Mouse (Mus musculus): ENCODE data around the gene Vmn1r209. TPM values are rescaled to one million over a fixed set of nuclear protein-coding genes. Genes with fewer than 3 reads are reported as not detected.
"Not testable (repeated sequence)": the region's sequence is repeated elsewhere in the genome, so short reads cannot be mapped to it uniquely, and the experiment has no call there.

The Vmn1r209 gene
- polyA plus RNA-seq (2017; shearing (Covaris generic)), result not detected

DNA sequence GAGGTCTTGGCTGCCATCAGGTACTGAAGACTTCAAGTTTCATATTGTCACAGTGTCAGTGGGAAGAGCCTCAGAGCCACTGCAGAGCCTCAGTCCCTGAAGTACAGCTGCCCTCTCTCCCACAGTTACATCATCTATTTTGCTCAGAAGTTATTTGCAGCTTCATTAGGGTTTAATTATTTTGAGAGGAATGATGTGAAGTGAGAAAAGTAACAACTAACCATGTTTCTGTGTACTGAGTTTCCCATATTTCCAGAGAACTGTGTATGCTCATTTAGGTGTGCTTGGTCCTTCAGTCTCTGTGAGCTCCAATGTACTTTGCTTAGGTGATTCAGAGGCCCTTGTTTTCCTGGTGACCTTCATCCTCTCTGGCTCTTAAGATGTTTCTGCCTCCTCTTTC, at the start of gene Vmn1r209:
TSS of gene Vmn1r209 (minus strand) at position 101 of the 400 bp plus-strand sequence.
- not testable (repeated sequence) for ATAC-seq

DNA sequence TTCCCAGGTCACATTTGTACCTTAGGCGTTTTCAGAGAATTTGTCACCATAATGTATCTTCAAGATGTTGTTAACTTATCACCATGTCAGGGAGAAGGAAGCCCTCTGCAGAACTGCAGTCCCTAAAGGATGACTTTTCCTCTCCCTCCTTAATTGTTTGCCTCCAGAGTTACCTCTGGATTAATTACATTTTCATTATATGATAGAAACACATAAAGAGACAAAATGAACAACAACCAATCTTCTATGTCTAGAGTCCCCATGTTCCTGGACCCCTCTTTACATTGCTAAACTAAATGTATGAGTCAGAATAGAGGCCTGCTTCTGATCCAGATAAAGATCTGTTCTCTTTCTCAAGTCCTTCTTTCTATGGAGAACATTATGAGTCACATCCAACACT, 48.0 kb upstream of the Vmn1r209 start, which contains the start of gene Vmn1r211:
TSS of gene Vmn1r211 (minus strand) at position 101 of the 400 bp plus-strand sequence.
- no peak for ATAC-seq

DNA sequence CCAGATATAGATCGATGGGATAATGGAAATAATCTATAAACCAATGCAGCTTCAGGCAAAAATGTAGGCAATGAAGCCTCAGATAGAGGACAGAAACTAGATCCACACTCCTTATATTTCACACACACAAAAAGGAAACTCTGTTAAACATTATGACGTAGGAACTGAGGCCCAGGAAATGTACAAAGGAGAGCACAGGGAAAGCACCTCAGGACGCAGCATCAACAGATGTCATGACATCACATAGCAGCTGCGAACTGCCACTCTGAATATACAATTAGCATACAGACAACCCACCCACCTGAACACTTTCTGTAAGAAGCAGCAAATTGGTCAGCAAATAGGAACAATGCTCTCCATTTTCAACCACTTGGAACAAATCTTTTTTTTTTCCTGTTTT, 45.3 kb upstream of the Vmn1r209 start:
- no peak for ATAC-seq

DNA sequence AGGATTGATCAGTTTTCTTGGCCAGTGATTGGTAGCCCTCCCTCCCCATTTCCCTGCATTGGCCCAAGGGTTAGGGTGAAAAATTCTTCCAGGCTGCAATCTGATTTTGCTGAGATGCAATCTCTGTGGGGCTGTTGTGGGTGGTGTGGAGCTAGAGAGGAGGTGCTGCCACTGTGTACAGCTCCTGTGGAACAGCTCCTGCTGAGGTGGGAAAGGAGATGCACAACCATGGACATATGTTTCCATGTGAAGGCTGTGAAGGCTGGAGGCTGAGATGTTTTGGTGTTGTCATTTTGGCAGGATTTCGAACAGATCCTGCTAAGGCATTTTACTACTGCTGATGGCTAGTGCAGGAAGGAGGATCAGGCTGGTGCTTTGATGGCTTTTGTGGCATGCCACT, 37.3 kb upstream of the Vmn1r209 start:
- no peak for ATAC-seq

DNA sequence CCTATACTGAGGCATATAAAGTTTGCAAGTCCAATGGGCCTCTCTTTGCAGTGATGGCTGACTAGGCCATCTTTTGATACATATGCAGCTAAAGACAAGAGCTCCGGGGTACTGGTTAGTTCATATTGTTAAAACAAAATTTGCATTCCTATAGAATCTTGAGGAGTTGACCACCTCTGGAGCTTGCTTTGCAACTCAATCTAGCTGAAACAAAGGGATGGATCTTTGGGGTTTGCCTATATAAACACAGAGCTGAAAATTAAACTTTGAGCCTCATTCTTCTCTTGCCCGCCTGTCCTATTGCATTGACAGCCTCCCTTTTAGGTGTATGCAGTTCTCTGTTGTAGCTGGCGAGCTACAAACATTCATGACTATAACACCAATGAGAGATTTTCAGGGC, 34.8 kb upstream of the Vmn1r209 start:
- not testable (repeated sequence) for ATAC-seq

DNA sequence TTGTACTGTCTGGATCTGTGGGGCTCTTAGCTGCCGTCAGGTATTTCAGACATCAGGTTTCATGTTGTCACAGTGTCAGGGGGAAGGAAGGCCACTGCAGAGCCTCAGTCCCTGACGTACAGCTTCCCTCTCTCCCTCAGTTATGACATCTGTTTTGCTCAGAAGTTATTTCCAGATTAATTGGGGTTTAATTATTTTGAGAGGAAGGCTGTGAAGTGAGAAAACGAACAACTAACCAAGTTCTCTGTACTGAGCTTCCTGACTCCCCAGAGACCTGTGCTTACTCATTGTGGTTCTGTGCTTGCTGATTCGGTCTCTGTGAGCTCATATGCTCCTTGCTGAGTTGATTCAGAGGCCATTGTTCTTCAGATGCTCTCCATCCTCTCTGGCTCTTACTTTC, 21.8 kb upstream of the Vmn1r209 start, which contains the start of gene Vmn1r210:
TSS of gene Vmn1r210 (minus strand) at position 101 of the 400 bp plus-strand sequence.
- no peak for ATAC-seq

DNA sequence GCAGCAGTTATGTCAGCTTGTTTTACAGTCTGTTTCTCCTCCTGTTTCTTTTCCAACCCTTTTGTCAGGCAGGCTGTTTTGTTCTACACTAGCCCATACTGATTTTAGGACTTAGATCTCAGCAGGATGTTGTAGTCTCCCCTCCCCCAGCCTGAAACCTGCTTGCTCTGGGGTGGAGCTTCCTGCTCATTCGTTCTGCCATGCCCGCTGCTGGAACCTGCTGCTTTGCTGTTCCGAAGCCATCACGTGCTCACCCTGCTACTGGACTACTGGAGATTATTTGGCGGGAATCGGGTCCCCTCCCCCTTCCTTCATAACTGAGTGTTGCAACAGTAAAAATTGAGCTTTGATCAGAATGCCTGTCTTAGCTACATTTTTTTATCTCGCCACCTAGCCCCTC, 19.9 kb upstream of the Vmn1r209 start:
- ATAC-seq, result not testable (repeated sequence)

DNA sequence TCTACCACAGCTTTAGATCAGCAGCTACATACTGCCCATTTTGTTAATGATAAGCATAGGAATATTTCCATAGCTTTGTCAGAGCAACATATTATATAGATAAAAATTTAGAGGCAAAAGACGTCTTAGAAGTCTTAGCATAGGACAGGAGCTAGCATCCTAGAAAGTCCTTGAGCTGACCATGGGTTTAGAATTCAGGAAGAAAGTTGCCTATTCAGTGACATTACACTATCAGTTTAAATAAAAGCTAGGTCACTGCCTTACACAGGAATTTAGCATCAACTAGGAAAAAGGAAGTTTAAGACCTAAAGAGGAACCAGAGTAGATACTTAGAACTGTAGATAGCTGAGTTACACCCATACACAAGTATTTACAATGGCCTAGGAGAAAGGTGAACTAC, 12.1 kb upstream of the Vmn1r209 start:
- ATAC-seq, result not testable (repeated sequence)

DNA sequence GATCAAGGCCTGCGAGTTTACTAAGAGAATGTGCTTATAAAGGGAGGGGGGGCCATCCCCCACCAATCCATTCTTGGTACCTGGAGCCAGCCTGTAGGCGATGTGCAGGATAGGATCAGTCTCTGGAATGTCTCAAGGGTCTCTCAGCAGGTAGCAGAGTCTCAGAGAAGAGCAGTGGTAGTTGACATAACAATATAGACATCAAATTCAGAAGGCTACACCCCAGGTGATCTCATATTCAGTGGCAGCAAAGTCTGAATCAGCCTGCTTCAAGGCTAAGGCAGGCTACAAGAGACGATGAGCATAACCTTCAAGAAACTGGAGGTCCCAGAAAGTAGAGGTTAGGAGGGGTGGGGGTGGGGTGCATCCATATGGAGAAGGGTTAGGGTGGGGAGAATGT, 21.4 kb downstream of the Vmn1r209 start:
- not testable (repeated sequence) for ATAC-seq

DNA sequence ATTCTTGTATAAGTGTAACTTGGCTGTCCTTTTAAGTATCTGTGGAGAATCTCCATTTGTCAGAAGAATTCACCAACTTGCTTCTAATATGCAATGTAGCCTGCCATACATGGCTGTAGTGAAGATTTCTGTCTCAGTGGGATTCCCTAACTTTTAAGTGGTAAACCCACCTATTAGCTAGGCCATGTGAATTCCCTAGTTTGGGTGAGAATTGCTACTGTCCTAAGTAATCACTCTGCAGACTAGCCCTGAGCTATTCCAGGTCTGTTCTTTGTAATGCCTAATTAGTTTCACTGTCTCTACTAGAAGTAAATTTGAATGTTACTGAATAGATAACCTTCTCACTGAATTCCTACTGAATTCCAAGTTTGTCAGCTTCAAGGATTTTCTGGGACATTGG, 25.3 kb downstream of the Vmn1r209 start:
- not testable (repeated sequence) for ATAC-seq

DNA sequence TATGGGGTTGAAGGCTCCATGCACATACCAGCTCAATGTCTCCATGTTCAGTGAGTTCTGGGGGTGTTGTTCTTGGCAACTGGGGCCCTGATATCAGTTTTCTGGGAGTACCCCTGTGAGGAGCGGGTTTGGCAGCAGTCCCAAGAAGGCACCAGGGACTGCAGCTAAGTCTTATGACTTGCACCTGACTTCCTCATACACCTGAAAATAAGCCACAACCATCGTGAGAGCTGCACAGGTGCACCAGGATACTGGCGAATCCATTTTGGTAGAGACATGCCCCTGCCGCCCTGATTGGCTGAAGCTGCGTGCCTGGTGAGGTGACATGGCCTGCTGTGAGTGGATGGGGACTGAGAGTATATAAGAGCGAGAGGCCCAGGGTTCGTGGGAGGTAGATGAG, 32.2 kb downstream of the Vmn1r209 start, which contains the start of gene Vmn1r208:
TSS of gene Vmn1r208 (minus strand) at position 101 of the 400 bp plus-strand sequence.
- not testable (repeated sequence) for ATAC-seq

DNA sequence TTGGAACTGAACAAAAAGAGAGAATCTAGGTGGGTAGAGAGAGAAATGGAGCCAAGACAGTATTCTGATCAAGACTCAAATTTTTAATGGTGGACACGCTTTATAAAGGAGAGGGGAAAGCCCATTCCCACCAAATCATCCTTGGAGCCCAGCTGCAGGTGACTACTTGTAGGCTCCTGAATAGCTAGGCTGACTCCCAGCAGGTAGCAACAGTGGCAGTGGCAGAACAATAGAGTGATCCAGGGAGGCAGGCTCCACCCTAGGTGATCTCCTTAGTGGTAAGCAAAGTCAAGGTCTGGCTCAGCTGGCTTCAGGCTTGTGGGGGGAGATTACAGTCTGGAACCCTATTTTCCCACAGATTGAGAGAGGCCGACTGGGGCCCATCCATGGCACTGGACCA, 37.9 kb downstream of the Vmn1r209 start:
- not testable (repeated sequence) for ATAC-seq

Other genes starting within 250 kb of the Vmn1r209 start
- gene Vmn1r205, start 216.7 kb downstream of the Vmn1r209 start, polyA plus RNA-seq (2017; shearing (Covaris generic)), result not detected
- not detected for gene Vmn1r206, start 185.4 kb downstream of the Vmn1r209 start, polyA plus RNA-seq (2017; shearing (Covaris generic))
- gene Vmn1r207-ps, start 80.1 kb downstream of the Vmn1r209 start, polyA plus RNA-seq (2017; shearing (Covaris generic)), result under 1 TPM in 1 of 3 experiments, not detected in 2; 0.08 TPM
- not detected for gene Vmn1r208, start 32.3 kb downstream of the Vmn1r209 start, polyA plus RNA-seq (2017; shearing (Covaris generic))
- not detected for gene Vmn1r210, start 21.7 kb upstream of the Vmn1r209 start, polyA plus RNA-seq (2017; shearing (Covaris generic))
- gene Vmn1r211, start 47.9 kb upstream of the Vmn1r209 start, polyA plus RNA-seq (2017; shearing (Covaris generic)), result not detected
- not detected for gene Vmn1r212, start 74.5 kb upstream of the Vmn1r209 start, polyA plus RNA-seq (2017; shearing (Covaris generic))
- gene Vmn1r213, start 198.0 kb upstream of the Vmn1r209 start, polyA plus RNA-seq (2017; shearing (Covaris generic)), result not detected
- gene Vmn1r214, start 220.7 kb upstream of the Vmn1r209 start, polyA plus RNA-seq (2017; shearing (Covaris generic)), result under 1 TPM in 1 of 3 experiments, not detected in 2; 0.52 TPM

Data from inflammation-experienced regulatory T-cells, adult 6 months (primary cell).